Mouse (Mus musculus) cerebellum, adult 8-10 months (tissue): ENCODE measurements around the gene Nme1.
A peak's percentile ranks its signal among the peaks of the same experiment; 100 is the strongest.
"Not testable (repeated sequence)": the region's sequence is repeated elsewhere in the genome, so short reads cannot be mapped to it uniquely, and the experiment has no call there.

Experiments
- DNase-seq: peaks from one replicate; pipeline ENCODE4 v3.0.0; 2022

Nme1 gene

DNA sequence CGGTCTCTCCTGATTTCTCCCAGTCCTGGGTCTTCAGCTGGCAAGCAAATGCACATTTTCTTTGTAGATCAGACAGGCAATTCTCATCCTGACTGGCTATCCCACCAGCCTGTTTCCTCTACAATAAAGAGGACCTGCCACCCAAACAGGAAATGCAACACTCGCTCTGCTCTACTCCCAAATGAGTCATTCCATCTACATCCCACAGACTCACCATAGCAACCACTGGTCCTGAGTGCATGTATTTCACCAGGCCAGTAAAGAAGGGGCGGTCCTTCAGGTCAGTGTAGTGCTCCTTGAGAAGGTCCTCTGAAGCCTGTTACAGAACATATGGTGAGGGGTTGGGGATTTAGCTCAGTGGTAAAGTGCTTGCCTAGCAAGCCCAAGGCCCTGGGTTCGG lies 5.3 kb downstream of the Nme1 start:
- no peak for DNase-seq

DNA sequence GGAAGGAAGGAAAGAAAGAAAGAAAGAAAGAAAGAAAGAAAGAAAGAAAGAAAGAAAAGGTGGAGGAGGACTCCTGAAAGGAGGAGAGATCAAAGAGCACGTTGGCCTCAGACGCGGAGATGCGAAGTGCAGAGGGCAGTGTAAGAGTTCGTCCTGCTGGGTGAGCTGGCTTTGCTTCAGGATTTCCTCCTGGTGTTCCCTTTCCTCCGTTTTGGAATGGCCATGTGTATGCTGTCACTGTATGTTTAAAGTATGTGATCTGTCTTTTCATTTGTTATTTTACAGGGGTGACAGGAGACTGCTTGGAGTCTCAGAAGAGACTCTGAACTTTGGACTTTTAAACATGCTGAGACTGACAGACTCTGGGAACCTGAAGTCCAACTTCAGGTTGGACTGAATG lies 6.8 kb downstream of the Nme1 start:
- no peak for DNase-seq

DNA sequence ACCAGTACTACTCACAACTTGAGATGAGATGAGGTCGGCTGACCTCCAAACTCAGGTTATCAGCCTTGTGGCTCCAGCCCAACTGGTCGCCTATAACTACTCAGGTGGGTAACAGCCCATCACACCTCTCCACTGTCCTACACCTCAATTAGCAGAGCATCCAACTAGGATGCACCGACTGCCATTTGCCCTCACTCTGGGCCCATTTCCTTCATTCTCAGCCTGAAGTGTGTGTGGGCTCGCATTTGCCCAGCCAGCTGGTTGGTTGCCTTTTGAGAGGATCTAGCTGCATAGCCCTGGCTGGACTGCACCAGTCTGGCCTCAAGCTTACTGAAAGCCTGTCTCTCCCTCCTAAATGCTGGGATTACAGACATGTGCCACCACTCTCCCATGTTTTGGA lies 10.6 kb downstream of the Nme1 start:
- no peak for DNase-seq

DNA sequence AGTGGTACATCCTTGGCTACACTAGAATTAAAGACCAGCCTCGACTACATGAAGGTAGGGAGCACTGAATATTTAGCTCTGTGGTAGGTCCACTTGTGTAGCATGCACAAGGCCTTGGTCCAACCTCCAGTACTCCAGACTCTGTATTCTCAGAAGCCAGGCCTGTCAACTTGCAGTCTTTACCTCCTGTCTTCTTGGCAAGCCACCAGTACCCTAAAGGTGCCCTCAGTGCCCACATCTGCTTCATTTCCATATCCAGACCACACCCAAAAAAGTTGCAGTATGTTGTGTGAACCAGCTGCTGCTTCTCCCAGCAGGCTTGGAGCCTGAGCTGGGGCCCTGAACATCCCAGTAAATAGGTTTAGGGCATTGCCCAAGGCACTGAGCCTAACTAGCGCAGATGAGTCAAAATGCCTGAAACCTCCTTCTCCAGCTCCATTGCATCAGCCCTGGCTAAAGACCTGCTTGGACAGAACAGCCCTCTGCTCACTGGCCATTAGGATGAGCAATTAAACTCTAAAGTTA lies 11.2 kb downstream of the Nme1 start:
- DNase-seq = no peak

DNA sequence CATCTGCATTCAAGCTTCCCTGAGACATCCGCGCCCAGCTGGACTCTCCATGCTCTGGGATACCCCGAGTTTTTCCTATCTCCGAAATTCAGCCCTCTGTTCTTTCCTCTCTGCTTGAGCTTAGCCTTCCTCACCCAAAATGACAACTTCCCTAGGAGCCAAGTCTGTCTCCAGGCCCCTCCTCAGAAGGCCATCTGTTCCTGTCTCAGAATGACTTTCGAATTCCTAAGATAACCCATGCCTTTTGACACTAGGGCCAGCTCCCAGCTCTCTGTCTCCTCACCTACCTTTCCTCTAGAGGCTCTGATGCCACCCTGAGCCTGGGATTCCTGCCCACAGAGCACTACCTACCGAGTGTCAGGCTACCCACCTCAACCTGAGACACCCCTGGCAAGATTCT lies 12.2 kb downstream of the Nme1 start, which contains the start of gene Nme2:
TSS of gene Nme2 (minus strand) at position 101 of the 400 bp plus-strand sequence.
- no peak for DNase-seq

DNA sequence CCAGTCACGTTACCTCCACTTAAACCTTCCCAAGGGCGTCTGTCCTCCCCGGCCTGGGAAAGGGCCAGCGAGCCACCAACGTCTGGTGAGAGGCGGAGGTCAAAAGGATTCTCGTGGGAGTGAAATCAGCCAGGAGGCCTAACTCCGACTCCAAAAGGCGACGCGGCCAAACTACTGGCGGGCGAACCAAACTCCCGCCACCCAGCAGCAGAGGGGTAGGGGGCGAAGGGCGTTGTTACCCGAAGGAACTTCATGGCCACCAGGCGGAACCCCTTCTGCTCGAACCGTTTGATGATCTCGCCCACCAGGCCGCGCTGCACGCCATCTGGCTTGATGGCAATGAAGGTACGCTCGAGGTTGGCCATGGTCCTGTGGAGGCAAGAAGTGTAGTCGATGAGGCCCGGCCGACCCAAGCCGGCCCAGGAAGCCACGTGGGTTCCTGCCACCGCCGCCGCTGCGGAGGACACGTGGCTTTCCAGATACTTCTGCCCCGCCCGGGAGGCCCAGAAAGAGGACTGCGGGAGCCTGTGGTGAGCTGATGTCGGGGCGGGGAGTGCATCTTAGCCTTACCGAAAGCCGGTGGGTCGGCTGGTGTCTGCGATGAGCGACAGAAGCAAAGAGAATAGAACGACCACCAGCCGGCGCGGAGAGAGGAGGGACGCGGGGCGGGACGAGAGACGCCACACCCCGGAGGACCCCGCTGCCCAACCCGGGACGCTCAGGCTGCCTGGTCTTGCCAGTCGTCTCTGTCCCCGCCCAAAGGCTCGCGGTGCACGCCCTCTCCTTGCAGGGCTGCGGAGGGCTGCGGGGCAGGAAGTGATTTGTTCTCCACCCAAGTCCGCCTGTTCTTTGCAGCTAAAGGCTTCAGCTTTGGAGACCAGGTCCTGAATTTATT lies 12.8 kb downstream of the Nme1 start:
- DNase-seq = peak; percentile 76

DNA sequence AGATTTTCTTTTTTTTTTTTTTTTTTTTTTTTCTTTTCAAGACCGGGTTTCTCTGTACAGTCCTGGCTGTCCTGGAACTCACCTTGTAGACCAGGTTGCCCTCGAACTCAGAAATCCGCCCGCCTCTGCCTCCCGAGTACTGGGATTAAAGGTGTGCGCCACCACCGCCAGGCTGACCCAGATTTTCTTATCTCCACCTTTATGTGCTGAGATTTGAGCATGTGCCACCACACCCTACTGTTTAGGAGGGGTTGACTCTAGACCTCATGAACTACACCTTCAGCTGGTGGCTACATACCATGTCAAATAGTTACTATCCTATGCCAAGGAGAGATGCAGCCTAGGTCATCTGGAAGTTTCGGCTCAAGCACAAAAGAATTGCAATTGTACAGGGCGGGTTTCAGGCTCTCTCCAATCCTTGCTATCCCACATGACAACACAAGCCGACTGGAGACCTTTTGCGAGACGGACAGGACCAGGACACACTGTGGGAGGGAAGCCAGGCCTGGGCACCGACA lies 13.5 kb downstream of the Nme1 start:
- DNase-seq = no peak

DNA sequence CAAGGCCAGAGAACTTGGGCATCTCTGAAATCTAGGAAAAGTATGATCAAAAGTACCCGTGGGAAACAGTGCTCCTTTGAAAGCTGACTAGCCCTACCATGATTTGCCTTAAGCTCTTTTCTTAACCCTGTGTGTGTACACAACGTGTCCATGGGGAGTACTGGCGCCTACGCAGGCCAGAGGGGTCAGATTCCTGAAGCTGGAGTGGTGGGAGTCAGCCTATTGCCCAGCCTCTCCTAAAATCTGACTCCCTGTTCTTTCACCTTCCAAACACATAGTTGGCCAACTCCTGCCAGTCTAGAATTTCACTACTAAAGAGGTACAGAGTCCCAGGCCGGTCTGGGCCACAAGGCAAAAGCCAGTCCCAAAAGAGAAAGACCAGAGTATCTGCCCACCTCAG lies 15.9 kb downstream of the Nme1 start:
- DNase-seq = no peak

DNA sequence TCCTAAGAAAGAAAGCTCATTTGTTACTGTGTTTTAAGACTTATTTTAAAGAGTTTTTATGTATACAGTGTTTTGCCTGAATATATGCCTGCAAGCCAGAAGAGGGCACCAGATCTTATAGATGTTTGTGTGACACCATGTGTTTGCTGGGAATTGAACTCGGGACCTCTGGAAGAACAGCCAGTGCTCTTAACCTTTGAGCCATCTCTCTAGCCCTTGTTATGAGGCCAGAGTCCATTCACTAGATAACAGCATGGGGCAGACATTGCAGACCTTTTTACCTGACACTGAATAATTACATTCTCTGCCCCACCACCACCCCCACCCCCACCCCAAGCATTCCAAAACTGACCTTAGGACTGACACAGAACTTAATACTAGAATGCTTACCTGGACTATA lies 18.3 kb downstream of the Nme1 start:
- DNase-seq = no peak

DNA sequence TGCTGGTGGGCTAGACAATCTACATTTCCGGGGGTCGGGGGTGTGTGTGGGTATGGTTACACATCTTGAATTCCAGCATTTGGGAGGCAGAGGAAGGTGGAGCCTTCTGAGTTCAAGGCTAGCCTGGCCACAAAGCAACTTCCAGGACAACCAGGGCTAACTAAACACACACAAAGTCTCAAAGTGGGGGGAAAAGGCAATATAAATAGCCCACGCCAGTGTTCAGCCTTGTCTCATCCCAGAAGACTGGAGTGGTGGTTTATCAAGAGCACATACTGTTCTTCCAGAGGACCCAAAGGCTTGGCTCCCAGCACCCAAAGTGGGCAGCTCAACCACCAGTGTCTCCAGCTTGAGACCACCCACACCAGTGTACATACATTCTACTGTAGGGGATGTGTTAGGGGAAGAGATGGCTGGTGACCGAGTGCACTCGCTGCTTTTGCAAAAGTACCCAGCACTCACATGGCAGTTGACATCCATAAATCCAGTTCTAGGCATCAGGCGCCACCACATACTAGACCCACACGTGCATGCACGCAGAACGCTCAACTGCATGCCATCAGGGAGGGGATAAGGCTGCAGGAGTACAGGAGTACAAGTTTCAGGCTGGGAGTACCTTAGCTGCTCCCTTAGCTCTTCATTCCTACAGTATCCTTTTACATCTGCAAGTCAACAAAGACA lies 19.3 kb downstream of the Nme1 start:
- no peak for DNase-seq

DNA sequence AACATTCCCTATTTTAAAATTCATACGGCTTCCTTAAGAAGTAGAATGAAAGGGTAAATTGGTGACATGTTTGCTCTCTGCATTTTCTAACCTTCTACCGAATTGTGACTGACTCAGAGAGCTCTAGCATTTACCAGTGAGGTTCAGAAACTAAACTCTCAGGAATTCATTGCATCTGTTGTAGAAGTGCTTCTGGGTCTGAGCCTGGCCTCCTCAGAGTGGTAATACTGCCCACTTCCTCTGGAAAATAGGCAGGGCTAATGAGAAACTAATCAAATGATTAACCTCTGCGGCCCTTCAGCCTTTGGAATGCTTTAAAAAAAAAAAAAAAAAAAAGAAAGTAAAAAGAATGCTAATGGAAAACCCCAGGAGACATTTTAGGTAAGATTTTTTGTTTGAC lies 23.3 kb downstream of the Nme1 start:
- DNase-seq = no peak

DNA sequence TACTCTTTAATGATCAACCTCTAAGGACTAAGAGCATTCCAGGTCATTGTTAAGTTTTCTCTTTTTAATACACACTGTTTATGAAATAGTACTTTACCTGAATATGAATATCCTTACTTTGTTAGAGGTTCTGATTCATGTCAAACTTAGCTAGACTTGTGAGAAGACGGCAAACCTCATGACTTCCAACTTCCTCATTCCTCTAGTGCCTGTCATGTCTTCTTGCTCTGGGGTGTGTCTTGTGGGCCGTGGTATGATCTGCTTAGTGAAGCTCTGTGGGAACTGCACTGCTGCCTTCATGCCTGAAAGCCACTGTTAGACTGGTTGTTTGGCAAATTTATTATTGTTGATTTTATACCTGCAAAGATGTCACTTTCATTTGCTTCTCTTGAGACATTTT lies 27.4 kb downstream of the Nme1 start:
- DNase-seq = no peak

DNA sequence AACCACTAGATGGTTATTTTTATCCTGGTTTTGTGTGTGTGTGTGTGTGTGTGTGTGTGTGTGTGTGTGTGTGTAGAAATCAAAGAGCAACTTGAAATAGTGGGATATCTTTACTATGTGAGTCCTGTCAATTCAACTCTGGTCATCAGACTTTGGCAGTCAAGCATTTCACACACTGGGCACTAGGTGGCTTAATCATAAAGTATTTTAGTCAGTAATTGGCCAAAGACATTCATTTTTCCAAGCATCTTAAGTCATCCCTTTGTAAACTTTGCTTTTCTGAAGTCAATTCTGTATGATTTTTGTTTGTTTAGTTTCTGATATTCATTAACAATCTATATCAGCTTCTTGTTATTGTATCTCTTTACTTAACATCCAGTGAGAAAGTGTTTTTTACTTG lies 39.2 kb downstream of the Nme1 start:
- no peak for DNase-seq

DNA sequence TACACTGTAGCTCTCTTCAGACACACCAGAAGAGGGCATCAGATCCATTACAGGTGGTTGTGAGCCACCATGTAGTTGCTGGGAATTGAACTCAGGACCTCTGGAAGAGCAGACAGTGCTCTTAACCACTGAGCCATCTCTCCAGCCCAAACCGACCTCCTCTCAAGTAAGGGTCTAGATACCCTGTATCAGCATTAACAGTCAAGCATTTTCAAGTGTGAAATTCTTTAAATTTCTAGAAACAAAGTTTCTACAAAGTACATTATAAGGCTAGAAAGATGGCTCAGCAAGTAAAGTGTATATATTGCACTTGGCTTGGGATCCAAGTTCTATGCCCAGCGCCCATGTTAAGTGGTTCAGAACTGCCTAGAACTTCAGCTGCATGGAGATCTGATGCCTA lies 53.3 kb downstream of the Nme1 start:
- DNase-seq = not testable (repeated sequence)

DNA sequence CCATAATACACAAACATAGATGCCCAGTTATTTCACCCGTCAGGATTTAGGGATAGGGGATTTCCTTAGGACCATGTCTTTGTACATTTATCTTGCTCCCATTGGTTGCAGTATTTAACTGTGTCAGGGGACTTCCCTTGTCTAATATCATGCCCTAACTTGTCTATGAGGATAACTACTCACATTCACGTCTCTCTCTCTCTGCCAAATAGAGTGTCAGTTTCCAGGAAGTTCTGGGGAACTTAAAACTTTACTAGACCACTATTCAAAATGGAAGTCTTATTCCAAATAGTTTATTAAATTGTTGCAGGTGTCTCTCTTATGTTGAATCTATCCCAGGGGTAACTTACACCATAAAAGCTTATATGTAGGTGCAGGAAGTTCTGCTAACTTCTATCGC lies 56.7 kb downstream of the Nme1 start:
- DNase-seq = no peak

DNA sequence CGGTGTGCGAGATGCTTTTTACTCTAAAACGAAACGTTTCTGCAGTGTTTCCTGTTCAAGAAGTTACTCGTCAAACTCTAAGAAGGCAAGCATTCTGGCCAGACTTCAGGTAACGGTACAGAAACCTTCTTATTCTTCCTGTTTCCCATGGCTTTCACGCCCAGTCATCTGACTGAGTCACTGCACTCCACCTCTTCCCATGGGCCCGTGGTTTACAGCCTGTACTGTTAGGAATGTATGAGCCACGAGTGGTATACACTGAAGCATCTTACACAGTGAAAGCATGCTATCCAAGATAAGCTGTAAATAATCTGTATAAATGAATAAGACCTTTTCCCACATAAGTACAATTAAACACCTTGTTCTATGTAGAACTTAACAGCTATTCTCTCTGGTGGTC lies 59.5 kb downstream of the Nme1 start:
- DNase-seq = no peak

DNA sequence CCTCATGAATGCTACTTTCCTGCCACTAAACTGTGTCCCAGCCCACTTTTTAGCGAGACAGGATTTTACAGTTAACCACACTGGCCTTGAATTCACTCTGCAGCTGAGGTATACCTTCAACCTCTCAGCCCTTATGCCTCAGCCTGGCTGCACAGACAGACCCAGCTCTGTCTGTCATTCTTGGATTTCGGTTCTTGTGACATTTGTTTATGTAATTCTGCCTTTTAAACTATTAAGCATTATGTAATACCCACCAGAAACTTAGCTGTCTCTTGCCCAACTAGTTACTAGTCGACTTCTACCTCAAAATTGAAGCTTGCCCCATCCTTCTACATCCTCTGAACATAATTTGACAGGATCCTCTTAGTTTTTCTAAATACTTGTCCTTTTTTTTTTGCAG lies 60.5 kb downstream of the Nme1 start:
- no peak for DNase-seq
